Mouse (Mus musculus): Measurements from ENCODE around the gene Nub1. TPM values are rescaled to one million over a fixed set of nuclear protein-coding genes. Genes with fewer than 3 reads are reported as not detected.

Gene Nub1
- polyA plus RNA-seq (2017; shearing (Covaris generic)): 10 to 100 TPM; 85.9 to 88.6 TPM

DNA sequence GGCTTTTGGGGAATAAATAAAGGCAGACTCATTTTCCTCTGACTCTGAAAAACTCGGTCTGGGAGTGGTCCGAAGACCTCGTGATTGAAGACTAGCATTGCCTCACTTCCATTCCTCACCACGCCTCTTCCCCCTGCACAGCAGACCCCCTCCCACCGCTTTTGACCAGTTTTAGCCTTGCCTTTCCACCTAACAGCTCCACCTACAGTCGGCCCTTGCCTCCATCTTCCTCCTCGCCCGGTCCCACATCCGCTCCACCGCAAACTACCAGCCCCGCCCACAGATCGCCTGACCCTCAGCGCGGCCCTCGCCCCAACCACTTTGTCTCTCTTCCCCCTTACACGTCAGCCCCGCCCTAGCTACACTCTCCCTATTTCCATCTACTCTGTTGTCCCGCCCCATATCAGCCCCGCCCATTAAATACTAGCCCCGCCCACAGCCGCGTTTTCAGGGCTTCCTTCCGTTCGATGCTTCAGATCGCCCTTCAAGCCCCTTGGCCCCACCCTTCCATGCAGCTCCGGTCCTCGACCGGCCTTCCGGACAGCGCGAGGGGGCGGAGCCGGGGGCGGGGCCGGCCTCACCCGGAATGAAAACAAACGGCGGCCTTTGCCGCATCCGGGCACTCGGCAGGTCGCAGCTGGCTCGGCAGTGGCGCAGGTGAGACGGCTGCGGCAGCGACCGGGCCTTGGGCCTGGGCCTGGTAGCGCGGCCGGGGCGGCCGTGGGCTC, at the start of gene Nub1:
TSS of gene Nub1 (plus strand) at position 167 of the 728 bp plus-strand sequence.

DNA sequence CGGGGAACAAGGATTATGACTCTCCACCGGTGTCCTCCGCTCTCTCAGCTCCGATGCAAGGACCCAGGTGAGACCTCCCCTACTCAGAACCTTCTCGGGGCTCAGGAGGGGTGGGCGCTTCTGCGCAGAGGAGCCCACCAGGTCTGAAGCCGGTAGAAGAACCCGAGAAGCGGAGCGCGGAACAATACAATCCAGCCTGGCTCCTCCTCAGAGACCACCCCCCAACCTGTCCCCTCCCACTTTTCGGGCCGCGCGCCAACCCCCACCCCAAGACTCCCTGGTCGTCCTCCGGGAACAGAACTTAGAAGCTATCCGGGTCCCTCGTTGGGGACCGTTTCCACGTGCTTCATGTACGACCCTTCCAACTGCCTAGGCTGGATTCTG, 45.1 kb downstream of the Nub1 start, which contains the start of gene Wdr86:
TSS of gene Wdr86 (minus strand) at position 240 of the 384 bp plus-strand sequence.

DNA sequence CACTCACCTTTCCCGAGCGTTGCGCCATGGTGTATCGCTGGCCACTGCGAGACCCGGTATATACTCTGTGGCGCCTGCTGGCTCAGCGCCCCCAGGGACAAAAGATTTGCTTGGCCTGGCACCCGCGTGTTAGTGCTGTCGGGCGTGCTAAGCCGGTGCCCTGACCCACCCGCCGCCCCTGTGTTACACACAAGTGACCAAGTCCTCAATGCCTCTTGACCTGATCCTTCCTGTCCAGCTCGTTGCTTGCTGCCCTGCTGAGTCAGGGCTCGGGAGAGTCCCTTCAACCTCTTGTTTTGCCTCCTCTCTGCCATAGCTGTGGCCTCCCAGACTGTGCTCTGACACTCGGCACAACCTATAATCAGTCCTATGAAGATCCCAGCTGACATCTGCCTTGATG, 72.5 kb downstream of the Nub1 start, which contains the start of gene Crygn:
TSS of gene Crygn (minus strand) at position 193 of the 400 bp plus-strand sequence.

Other genes starting within 250 kb of the Nub1 start
- 100 to 1,000 TPM; 113 to 115 TPM for gene Fastk, start 240.2 kb upstream of the Nub1 start, polyA plus RNA-seq (2017; shearing (Covaris generic))
- 10 to 100 TPM; 72.2 to 77.0 TPM for gene Tmub1, start 237.7 kb upstream of the Nub1 start, polyA plus RNA-seq (2017; shearing (Covaris generic))
- 10 to 100 TPM; 58.0 to 60.4 TPM for gene Agap3, start 233.4 kb upstream of the Nub1 start, polyA plus RNA-seq (2017; shearing (Covaris generic))
- gene Gbx1, start 158.3 kb upstream of the Nub1 start, polyA plus RNA-seq (2017; shearing (Covaris generic)): under 1 TPM in 1 of 2 experiments, not detected in 1; 0.45 TPM
- gene Asb10, start 144.6 kb upstream of the Nub1 start, polyA plus RNA-seq (2017; shearing (Covaris generic)): not detected
- gene 4931409K22Rik, start 128.7 kb upstream of the Nub1 start, polyA plus RNA-seq (2017; shearing (Covaris generic)): 1 to 10 TPM in 1 of 2 experiments, not detected in 1; 1.5 TPM
- gene Abcf2, start 108.1 kb upstream of the Nub1 start, polyA plus RNA-seq (2017; shearing (Covaris generic)): 10 to 100 TPM; 76.5 to 90.5 TPM
- gene Chpf2, start 98.8 kb upstream of the Nub1 start, polyA plus RNA-seq (2017; shearing (Covaris generic)): 10 to 100 TPM; 26.3 to 27.2 TPM
- gene Smarcd3, start 61.1 kb upstream of the Nub1 start, polyA plus RNA-seq (2017; shearing (Covaris generic)): 1 to 10 TPM; 1.9 to 7.7 TPM
- gene Wdr86, start 45.2 kb downstream of the Nub1 start, polyA plus RNA-seq (2017; shearing (Covaris generic)): 1 to 10 TPM in 1 of 2 experiments, under 1 TPM in 1; 0.89 to 2.0 TPM
- under 1 TPM; 0.38 to 0.60 TPM for gene Crygn, start 72.5 kb downstream of the Nub1 start, polyA plus RNA-seq (2017; shearing (Covaris generic))
- 100 to 1,000 TPM; 124 to 155 TPM for gene Rheb, start 157.1 kb downstream of the Nub1 start, polyA plus RNA-seq (2017; shearing (Covaris generic))